Mouse (Mus musculus): Measurements from ENCODE around the gene Olfr61.
"Not testable (repeated sequence)": the region's sequence is repeated elsewhere in the genome, so short reads cannot be mapped to it uniquely, and the experiment has no call there.

Olfr61 gene

DNA sequence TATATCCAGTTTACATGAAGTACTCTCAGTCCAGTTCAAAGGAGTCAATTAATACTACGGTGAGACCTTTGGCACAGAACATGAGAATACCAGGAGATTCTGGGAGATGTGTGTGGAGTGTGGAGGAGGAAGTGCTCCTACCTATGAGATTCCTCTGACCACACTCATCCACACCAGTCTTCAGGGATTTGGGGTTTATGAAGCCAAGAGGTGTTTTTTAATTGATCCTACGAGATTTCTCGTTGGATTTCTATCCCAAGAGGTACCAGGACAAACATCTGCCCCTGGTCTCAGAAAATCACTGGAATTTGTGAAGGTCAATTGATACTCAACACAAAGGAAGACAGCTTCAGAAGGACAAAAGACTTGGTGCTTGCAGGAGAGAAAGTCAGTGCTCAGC is at the start of gene Olfr61:
TSS of gene Olfr61 (plus strand) at position 301 of the 400 bp plus-strand sequence.
- not testable (repeated sequence) for DNase-seq (ENCODE audit: extremely low read depth, low read depth)

DNA sequence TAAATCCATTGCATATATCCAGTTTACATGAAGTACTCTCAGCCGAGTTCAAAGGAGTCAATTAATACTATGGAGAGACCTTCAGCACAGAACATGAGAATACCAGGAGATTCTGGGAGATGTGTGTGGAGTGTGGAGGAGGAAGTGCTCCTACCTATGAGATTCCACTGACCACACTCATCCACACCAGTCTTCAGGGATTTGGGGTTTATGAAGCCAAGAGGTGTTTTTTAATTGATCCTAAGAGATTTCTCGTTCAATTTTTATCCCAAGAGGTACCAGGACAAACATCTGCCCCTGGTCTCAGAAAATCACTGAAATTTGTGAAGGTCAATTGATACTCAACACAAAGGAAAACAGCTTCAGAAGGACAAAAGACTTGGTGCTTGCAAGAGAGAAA is 27.8 kb upstream of the Olfr61 start, which contains the start of gene Olfr46:
TSS of gene Olfr46 (plus strand) at position 301 of the 400 bp plus-strand sequence.
- DNase-seq (ENCODE audit: extremely low read depth, low read depth) = not testable (repeated sequence)

DNA sequence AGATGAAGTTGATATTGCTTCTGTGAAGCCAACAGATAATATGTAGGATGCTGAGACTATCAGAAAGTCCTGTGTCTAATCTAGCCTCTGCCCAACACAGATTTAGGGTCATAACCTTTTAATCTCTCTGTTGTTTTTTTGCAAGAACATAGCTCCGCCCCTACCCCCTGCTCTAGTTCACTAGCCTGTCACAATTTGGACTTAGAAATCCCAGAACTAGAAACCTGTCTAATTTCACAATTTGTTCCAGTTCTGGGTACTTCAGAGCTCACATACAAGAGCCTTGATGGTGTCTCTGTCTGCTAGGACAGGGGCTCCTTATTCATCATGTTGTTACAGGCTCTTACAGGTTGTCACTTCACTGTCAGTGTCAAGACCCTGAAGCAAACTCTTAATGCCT is 1.8 kb downstream of the Olfr61 start:
- DNase-seq (ENCODE audit: extremely low read depth, low read depth) = no peak

DNA sequence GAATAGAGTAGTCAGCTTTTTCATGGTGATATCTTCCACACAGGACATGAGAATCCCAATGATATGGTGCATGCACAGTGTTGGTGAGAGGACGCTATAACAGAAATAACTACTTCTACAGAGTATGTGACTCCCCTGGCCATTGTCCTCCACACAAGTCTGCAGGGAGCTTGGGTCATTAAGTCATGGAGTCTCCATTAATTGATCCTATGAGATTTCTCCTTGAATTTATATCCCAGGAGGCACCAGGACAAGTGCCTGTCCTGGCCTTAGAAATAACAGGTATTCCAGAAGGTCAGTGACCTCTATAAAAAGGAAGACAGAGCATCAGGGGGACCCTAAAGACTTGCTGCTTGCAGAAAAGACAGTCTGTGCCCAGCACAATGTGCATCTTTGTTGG is 17.4 kb downstream of the Olfr61 start, which contains the start of gene Olfr53:
TSS of gene Olfr53 (plus strand) at position 301 of the 400 bp plus-strand sequence.
- no peak for DNase-seq (ENCODE audit: extremely low read depth, low read depth)

DNA sequence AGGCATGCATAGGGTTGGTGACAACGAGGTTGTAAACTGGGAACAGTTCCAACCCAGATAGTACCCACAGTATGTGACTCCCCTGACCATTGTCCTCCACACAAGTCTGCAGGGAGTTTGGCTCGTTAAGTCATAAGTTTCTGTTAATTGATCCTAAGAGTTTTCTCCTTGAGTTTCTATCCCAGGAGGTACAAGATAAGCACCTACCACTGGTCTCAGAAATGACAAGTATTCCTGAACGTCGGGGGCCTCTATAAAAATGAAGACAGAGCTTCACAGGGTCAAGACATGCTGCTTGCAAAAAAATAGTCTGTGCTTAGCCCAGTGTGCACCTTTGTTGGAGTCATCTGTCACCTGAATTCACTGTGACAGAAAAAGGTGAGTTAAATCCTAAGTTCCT is 30.9 kb downstream of the Olfr61 start, which contains the start of gene Olfr539:
TSS of gene Olfr539 (plus strand) at position 301 of the 400 bp plus-strand sequence.
- DNase-seq (ENCODE audit: extremely low read depth, low read depth) = no peak

DNA sequence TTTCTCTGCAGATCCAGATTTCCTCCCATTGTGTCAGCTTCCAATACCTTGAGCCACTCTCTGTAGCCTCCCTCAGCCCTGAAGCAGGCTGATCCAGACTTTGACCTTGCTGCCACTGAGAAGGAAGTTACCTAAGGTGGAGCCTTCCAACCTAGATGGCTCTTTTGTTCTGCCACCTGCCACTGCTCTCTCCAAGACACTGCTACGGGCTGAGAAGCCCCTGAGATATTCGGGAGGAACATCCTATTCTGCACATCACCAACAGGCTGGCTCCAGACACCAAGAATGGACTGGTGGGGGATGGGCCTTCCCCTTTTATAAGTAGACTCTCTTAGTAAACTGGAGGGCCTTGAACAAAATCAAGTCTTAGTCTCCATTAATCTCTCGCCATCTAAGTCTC is 41.9 kb downstream of the Olfr61 start:
- DNase-seq (ENCODE audit: extremely low read depth, low read depth) = not testable (repeated sequence)

DNA sequence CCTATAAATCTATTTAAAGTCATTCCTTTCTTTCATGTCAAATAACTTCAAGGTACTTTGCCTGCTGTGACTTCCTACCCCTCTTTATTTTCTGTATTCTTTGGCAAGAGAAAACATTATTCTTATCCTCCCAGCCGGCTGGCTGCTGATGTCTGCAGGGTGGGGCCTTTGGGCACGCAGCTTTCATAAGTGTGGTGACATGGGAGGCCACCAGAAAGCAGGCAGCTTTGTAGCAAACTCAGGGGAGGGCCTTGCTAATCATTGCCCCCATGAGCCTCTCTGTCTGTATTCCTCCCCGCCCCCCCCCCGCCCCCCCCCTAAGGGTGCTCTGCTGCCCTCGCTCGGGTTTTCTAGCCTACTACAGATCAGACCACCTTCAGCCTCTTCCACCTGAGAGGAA is 47.1 kb downstream of the Olfr61 start:
- DNase-seq (ENCODE audit: extremely low read depth, low read depth) = no peak

DNA sequence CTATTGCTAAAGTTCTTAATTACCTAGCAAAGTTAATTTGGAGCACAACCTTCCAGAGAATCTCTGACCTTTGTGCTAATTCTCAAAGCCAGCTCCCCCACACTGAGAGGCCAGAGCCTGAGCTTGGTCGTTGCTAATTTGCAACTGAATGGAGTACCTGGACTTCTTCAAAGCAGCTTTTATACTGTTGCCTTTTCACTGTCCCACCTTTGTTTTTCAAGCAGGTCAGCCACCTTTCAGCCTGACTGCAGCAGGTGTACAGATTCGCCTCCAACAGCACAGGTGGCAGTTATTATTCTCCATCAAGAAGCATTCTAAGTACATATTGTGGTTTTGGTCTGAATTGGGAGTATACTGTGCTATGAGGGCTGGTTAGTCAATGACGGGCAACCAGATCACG is 50.8 kb downstream of the Olfr61 start:
- not testable (repeated sequence) for DNase-seq (ENCODE audit: extremely low read depth, low read depth)

DNA sequence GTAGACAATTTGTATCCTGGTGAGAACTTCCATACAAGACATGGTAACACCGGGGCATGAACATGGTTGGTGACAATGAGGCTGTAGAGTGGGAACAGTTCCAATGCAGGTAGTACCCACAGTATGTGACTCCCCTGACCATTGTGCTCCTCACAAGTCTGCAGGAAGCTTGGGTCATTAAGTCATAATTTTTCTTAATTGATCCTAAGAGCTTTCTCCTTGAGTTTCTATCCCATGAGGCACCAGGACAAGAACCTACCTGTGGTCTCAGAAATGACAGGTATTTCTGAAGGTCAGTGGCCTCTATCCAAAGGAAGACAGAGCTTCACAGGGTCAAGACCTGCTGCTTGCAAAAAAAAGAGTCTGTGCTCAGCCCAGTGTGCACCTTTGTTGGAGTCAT is 52.9 kb downstream of the Olfr61 start, which contains the start of gene Olfr45:
TSS of gene Olfr45 (plus strand) at position 301 of the 400 bp plus-strand sequence.
- DNase-seq (ENCODE audit: extremely low read depth, low read depth) = no peak

Data from MEL-GATA-1-ER (cell line).